Mouse (Mus musculus) intestine, embryonic 14.5 days (tissue): Measurements from ENCODE around the gene Plekhn1. TPM values are rescaled to one million over a fixed set of nuclear protein-coding genes. Genes with fewer than 3 reads are reported as not detected.

Experiments
- ATAC-seq: fragments of 200-750 bp; cut with Nextera tagmentation; replicated peaks from 2 replicates; pipeline ENCODE4 v1.8.0; 2017; ENCODE audit warnings: low read depth, moderate number of reproducible peaks, moderate TSS enrichment, moderate library complexity; ENCODE audit not compliant: low FRiP score, low TSS enrichment
- DNase-seq: peaks from one replicate; pipeline ENCODE4 v3.0.0-alpha.2; 2018; ENCODE audit warnings: low spot score
- H3K27ac ChIP-seq: fragments of 300-500 bp; sonication (generic); 2 replicates; pipeline ENCODE4 v1.5.1; 2014; ENCODE audit warnings: low read depth, mild to moderate bottlenecking, control low read depth
- H3K27me3 ChIP-seq: fragments of 300-500 bp; sonication (generic); replicated peaks from 2 replicates; pipeline ENCODE4 v1.6.1; 2014; ENCODE audit warnings: low read length, control low read depth; ENCODE audit not compliant: control insufficient read depth, insufficient read depth
- H3K36me3 ChIP-seq: fragments of 300-500 bp; sonication (generic); 2 replicates; pipeline ENCODE4 v1.6.1; 2014; ENCODE audit warnings: low read length, control low read depth; ENCODE audit not compliant: control insufficient read depth, insufficient read depth
- H3K4me1 ChIP-seq: fragments of 300-500 bp; sonication (generic); replicated peaks from 2 replicates; pipeline ENCODE4 v1.6.1; 2014; ENCODE audit warnings: low read length, control low read depth, mixed read lengths; ENCODE audit not compliant: control insufficient read depth, insufficient read depth
- H3K4me2 ChIP-seq: fragments of 300-500 bp; sonication (generic); 2 replicates; pipeline ENCODE4 v1.6.1; 2014; ENCODE audit warnings: low read length
- H3K4me3 ChIP-seq: fragments of 300-500 bp; sonication (generic); 2 replicates; pipeline ENCODE4 v1.5.1; 2014; ENCODE audit warnings: low read depth, low read length, control low read depth, mixed read lengths
- H3K9ac ChIP-seq: fragments of 300-500 bp; sonication (generic); 2 replicates; pipeline ENCODE4 v1.6.1; 2014; ENCODE audit warnings: mild to moderate bottlenecking, low read length
- H3K9me3 ChIP-seq: fragments of 300-500 bp; sonication (generic); 2 replicates; pipeline ENCODE4 v1.6.1; 2016; ENCODE audit warnings: low read length, control low read depth; ENCODE audit not compliant: control insufficient read depth
- WGBS: fragments of 180-500 bp; shearing (Covaris S2); extraction: QIAGEN DNeasy Blood & Tissue Kit; methylation state at CpG from one replicate; pipeline ENCODE4 v1.1.7; 2014; 5-methylcytosine and 5-hydroxymethylcytosine counted together
- polyA plus RNA-seq: library from polyadenylated mRNA; unstranded; fragments of >200 nt; fragmentation: Nextera tagmentation; extraction: Ambion mirVana; gene quantifications from 2 replicates; pipeline ENCODE4 v1.2.1, GENCODE M21; 2014

Gene Plekhn1
- polyA plus RNA-seq, 1 experiment from 2014 or later = 20.1 TPM

DNA sequence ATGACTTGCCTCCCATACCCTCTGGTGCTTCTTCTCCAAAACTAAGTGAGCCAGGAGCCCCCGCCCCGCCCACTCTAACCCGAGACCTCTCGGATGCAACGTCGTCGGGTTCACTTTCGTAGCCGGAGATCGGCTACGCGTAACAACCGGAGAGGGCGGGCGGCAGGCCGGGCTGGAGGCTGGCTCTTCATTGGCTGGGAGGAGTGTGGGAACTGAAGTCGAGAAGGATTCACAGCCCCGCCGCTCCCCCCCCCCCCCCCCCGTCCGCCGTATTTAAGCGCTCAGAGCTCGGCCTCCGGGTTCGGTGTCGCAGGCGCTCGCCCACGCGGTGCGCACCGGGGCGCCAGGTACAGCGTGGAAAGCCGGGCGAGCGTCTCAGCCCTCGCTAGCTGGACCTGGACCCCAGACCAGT is 31.6 kb downstream of the Plekhn1 start, which contains the start of gene AW011738:
Gene AW011738, plus strand, starts transcription at position 304 of the 412 bp plus-strand sequence.
- Histone ChIP-seq H3K27me3 (peaks cover 34% of the 10 kb centered on the region), H3K36me3 (no peaks in the 10 kb centered on the region), H3K4me3 (peak within 1 kb of the TSS; percentile 59), H3K9ac (peak within 1 kb of the TSS; percentile 54), H3K4me2 (peak within 1 kb of the TSS; percentile 69), H3K4me1 (peaks cover 9% of the 10 kb centered on the region), H3K9me3 (no peaks in the 10 kb centered on the region), H3K27ac (0 out of 2 replicates have a peak within 1 kb of the TSS, but pooled peaks have one; percentile 22)
- DNase-seq = peak; percentile 74
- 1% methylated on average over 34 of the region's 39 CpGs for WGBS
- peak; percentile 65 for ATAC-seq

DNA sequence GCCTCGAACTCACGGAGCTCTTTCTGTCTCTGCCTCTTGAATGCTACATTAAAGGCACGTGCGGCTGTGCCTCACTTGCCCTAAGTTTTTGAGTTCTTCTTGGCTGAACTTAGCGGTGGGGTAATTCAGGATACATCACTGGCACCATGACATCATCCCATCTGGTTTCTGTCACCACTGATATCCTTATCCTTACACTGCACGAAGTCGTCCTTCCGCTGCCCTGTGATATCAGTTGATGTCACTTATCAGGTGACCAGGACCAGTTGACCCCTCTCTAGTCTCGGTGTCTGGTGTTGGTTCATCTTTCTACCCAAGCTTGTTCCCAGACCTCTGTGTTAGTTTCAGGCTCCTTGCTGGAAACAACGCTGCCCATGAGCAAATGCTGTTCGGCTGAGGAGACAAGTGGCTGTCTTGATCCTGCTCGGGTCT is 32.2 kb downstream of the Plekhn1 start:
- no peak for ATAC-seq
- 25% methylated on average over 12 of the region's 12 CpGs for WGBS
- no peak overlapping the region for H3K9ac ChIP-seq

DNA sequence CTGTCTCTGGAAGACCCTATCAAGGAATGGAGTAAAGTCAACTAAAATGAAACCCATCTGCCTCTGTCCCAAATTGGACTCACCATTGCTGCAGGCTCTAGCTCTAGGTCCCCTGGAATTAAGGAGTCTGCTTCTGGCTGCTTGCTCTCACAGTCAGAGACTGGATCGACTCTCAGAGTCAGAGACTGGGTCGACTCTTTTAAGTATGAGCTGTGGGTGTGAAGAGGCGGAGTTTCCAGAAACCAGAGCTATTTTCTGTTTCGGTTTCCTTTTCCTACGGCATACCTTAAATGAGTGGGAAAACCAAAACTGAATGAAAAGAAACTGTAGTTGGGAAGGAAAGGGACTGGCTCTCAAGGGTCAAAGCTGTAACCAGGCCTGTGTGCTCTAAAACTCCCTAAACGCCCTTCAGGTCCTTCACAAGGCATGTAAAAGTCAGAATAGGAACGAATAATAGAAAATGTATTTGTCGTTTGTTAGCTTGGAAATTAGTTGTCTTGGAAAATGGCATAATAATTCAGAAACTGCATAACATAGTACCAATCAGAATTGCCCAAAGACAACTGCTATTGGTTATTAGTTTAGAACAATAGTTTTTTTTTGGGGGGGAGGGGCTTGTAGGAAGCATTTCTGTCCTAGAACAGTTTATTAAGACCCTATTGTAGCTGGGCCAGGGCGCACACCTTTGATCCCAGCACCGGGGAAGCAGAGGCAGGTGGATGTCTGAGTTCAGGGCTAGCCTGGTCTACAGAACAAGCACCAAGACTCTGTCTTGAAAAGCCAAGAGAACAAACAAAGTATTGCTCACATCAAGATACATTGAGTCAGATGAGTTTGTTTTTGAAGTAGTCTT is 33.8 kb downstream of the Plekhn1 start, which contains the start of gene Isg15:
Gene Isg15, minus strand, starts transcription at position 196 of the 853 bp plus-strand sequence.
- H3K4me3 ChIP-seq = no peak within 1 kb of the TSS
- peaks cover 33% of the 10 kb centered on the region for H3K27me3 ChIP-seq
- DNase-seq (no peak), ATAC-seq (no peak)
- H3K4me1 ChIP-seq = peaks cover 14% of the 10 kb centered on the region
- H3K36me3 ChIP-seq = no peaks in the 10 kb centered on the region
- no peaks in the 10 kb centered on the region for H3K9me3 ChIP-seq
- no peak within 1 kb of the TSS for H3K9ac ChIP-seq
- H3K27ac ChIP-seq = no peak within 1 kb of the TSS
- H3K4me2 ChIP-seq = peak within 1 kb of the TSS; percentile 11; the same call in 1 of the 2 replicates
- WGBS = 56% methylated on average over 10 of the region's 10 CpGs

More for the DNA sequence above, 32.2 kb downstream of the Plekhn1 start:
- Histone ChIP-seq H3K4me2 (peak overlapping the region; percentile 69), H3K27me3 (peaks cover 34% of the 10 kb centered on the region), H3K4me1 (peaks cover 9% of the 10 kb centered on the region), H3K4me3 (peak overlapping the region; percentile 59), H3K9me3 (no peaks in the 10 kb centered on the region), H3K36me3 (no peaks in the 10 kb centered on the region), H3K27ac (no peak overlapping the region)
- DNase-seq = no peak

DNA sequence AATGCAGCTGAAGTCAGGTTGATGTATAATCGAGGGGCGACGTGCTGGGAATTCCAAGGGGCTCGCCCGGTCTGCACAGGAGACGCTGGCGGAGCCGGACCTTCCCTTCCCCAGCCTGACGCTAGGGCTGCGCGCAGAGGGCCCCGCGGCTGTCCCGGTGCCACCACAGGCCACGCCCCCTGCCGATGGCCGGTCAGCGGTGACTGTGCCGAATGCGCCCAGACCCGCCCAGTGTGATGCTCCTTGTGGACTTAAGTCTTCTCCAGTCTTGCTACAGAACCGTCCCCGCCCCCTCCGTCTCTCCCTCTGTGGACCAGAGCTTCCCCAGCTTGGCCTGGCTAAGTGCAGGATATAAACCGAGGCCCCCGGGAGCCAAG is 36.8 kb downstream of the Plekhn1 start:
- ATAC-seq = peak; percentile 91
- 0% methylated on average over 20 of the region's 26 CpGs for WGBS
- peak; percentile 96 for DNase-seq

GRCm38 (mm10) chr4:156197131-156197828 is 37.4 kb downstream of the Plekhn1 start, which contains the start of gene Agrn:
Gene Agrn (minus strand): TSS chr4:156197488.
- H3K27ac ChIP-seq = peak within 1 kb of the TSS; percentile 94
- ATAC-seq (peak; percentile 81), DNase-seq (peak; percentile 84)
- H3K36me3 ChIP-seq = peaks cover 22% of the 10 kb centered on the region
- peaks cover 4% of the 10 kb centered on the region; the same call in 1 of the 2 replicates for H3K27me3 ChIP-seq
- peak within 1 kb of the TSS; percentile 83 for H3K4me3 ChIP-seq
- H3K4me2 ChIP-seq = peak within 1 kb of the TSS; percentile 90
- no peaks in the 10 kb centered on the region for H3K9me3 ChIP-seq
- H3K9ac ChIP-seq = peak within 1 kb of the TSS; percentile 75
- peaks cover 38% of the 10 kb centered on the region for H3K4me1 ChIP-seq
- WGBS = under 1% methylated on average over 35 of the region's 88 CpGs

More for the DNA sequence above, 36.8 kb downstream of the Plekhn1 start:
- peaks cover 38% of the 10 kb centered on the region for H3K4me1 ChIP-seq
- peak overlapping the region; percentile 83 for H3K4me3 ChIP-seq
- no peaks in the 10 kb centered on the region for H3K9me3 ChIP-seq
- peak overlapping the region; percentile 94 for H3K27ac ChIP-seq
- H3K4me2 ChIP-seq = peak overlapping the region; percentile 55
- peaks cover 16% of the 10 kb centered on the region for H3K36me3 ChIP-seq
- H3K27me3 ChIP-seq = peaks cover 9% of the 10 kb centered on the region
- H3K9ac ChIP-seq = peak overlapping the region; percentile 51

GRCm38 (mm10) chr4:156195927-156196870 is 38.5 kb downstream of the Plekhn1 start:
- H3K4me1 ChIP-seq = peaks cover 39% of the 10 kb centered on the region
- H3K36me3 ChIP-seq = peaks cover 29% of the 10 kb centered on the region
- no peaks in the 10 kb centered on the region for H3K27me3 ChIP-seq
- H3K4me3 ChIP-seq = peak overlapping the region; percentile 83
- H3K9me3 ChIP-seq = no peaks in the 10 kb centered on the region
- ATAC-seq (no peak; the same call in 1 of the 2 replicates), DNase-seq (peak; percentile 87)
- peak overlapping the region; percentile 90 for H3K4me2 ChIP-seq
- WGBS = 3% methylated on average over 35 of the region's 35 CpGs
- peak overlapping the region; percentile 75 for H3K9ac ChIP-seq
- H3K27ac ChIP-seq = peak overlapping the region; percentile 67; the same call in 1 of the 2 replicates

DNA sequence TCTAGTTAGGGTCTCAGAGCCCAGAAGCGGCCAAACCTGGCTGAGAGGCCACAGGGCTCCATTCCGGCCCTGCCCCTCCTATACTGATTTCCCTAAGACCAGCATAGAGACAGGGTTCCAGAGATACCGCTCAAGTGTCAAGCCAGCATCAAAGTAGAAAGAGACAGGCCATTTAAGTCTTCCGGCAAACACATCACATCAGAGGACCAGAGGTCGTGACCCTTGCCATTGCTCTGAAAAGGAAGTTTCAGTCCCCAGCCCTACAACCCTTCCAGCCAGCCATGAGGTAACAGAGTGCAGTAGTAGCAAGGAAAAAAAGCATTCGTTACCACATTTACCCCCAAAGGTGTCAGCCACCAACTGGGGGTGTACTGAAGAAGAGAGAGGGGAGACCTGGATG is 40.3 kb downstream of the Plekhn1 start:
- no peak for DNase-seq
- Histone ChIP-seq H3K9me3 (no peaks in the 10 kb centered on the region), H3K36me3 (peaks cover 45% of the 10 kb centered on the region), H3K27ac (no peak overlapping the region), H3K4me3 (no peak overlapping the region), H3K9ac (no peak overlapping the region), H3K27me3 (no peaks in the 10 kb centered on the region), H3K4me2 (peak overlapping the region; percentile 90; the same call in 1 of the 2 replicates), H3K4me1 (peaks cover 39% of the 10 kb centered on the region)
- no peak for ATAC-seq
- 45% methylated on average over 6 of the region's 6 CpGs for WGBS
